ENCODE assay signal across 8 mouse cellular contexts in the genomic region with DNA sequence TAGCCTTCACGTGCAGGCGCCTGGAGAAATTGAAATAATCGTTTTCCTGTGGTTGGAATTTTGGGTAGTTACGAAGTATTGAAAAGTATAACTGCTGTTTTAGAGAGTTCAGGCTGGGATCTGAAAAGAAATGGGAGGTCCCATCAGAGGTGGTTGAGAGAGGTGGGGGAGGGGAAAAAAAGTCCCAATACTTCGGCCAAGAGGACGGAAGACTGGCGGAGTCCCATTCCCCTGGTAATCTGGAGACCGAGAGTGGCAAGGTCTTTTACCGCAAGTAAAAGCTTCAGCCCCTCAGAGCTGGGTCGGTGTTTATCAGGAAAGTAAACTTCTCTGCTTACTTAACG. TPM values are rescaled to one million over a fixed set of nuclear protein-coding genes. Genes with fewer than 3 reads are reported as not detected.
DNase-seq lines count a peak whose midpoint lies in the region; ATAC-seq and TF ChIP-seq lines count a peak whose summit lies in the region.

No protein-coding gene starts in this region.

- peak overlapping the region; percentile 83 for H3K4me2 ChIP-seq in heart, embryonic 16.5 days (ENCODE audit: low read depth, low read length)
- peak overlapping the region; percentile 65 for H3K4me2 ChIP-seq in hindbrain, embryonic 11.5 days (replicated peaks; ENCODE audit: low read depth, low read length)

- H3K36me3 ChIP-seq in heart, embryonic 16.5 days (ENCODE audit: control insufficient read depth, insufficient read depth), result no peaks in the 10 kb centered on the region
- no peaks in the 10 kb centered on the region for H3K36me3 ChIP-seq in hindbrain, embryonic 11.5 days (ENCODE audit: control insufficient read depth, insufficient read depth, low read length)
- no peaks in the 10 kb centered on the region for H3K36me3 ChIP-seq in midbrain, embryonic 10.5 days

- TF ChIP-seq POLR2A in bone marrow macrophage, adult 2 months (IDR thresholded peaks at IDR 0.05; ENCODE audit: borderline replicate concordance, low read depth, low read length), result no peak

- peak overlapping the region; percentile 51 for H3K4me3 ChIP-seq in heart, embryonic 16.5 days (ENCODE audit: low read length)
- peak overlapping the region; percentile 61 for H3K4me3 ChIP-seq in bone marrow macrophage, adult 2 months (ENCODE audit: insufficient read depth, low read length)
- peak overlapping the region; percentile 35 for H3K4me3 ChIP-seq in hindbrain, embryonic 11.5 days (ENCODE audit: low read depth, low read length)
- H3K4me3 ChIP-seq in midbrain, embryonic 10.5 days, result peak overlapping the region; percentile 58

- H3K27me3 ChIP-seq in heart, embryonic 16.5 days (ENCODE audit: control insufficient read depth, insufficient read depth, low read length), result no peaks in the 10 kb centered on the region
- peaks cover 7% of the 10 kb centered on the region; the same call in 1 of the 2 replicates for H3K27me3 ChIP-seq in hindbrain, embryonic 11.5 days (ENCODE audit: control insufficient read depth, insufficient read depth, low read length)
- peaks cover 65% of the 10 kb centered on the region for H3K27me3 ChIP-seq in midbrain, embryonic 10.5 days (ENCODE audit: low read depth, poor library complexity, severe bottlenecking)

- H3K27ac ChIP-seq in heart, embryonic 16.5 days (ENCODE audit: low read length), result no peak overlapping the region
- no peak overlapping the region for H3K27ac ChIP-seq in bone marrow macrophage, adult 2 months (ENCODE audit: insufficient read depth, low read depth, low read length)
- no peak overlapping the region for H3K27ac ChIP-seq in hindbrain, embryonic 11.5 days (ENCODE audit: low read depth, low read length)
- H3K27ac ChIP-seq in midbrain, embryonic 10.5 days (replicated peaks), result no peak overlapping the region

- ATAC-seq in heart, embryonic 16.5 days (replicated peaks; ENCODE audit: extremely low read depth, insufficient read depth, low FRiP score), result no peak
- ATAC-seq in hindbrain, embryonic 11.5 days (ENCODE audit: low FRiP score), result no peak

- peaks cover 17% of the 10 kb centered on the region for H3K4me1 ChIP-seq in heart, embryonic 16.5 days (ENCODE audit: control insufficient read depth, insufficient read depth, low read length)
- H3K4me1 ChIP-seq in bone marrow macrophage, adult 2 months (ENCODE audit: control insufficient read depth, insufficient read depth, low read length), result peaks cover 5% of the 10 kb centered on the region
- H3K4me1 ChIP-seq in hindbrain, embryonic 11.5 days (replicated peaks; ENCODE audit: control insufficient read depth, insufficient read depth, low read length), result no peaks in the 10 kb centered on the region
- H3K4me1 ChIP-seq in midbrain, embryonic 10.5 days, result peaks cover 35% of the 10 kb centered on the region

- peak overlapping the region; percentile 57; the same call in 1 of the 2 replicates for H3K9ac ChIP-seq in heart, embryonic 16.5 days (ENCODE audit: low read length)
- no peak overlapping the region for H3K9ac ChIP-seq in hindbrain, embryonic 11.5 days (ENCODE audit: low read depth, low read length)

- WGBS in heart, embryonic 16.5 days, result 4% methylated on average over 11 of the region's 11 CpGs
- under 1% methylated on average over 11 of the region's 11 CpGs for WGBS in hindbrain, embryonic 11.5 days
- under 1% methylated on average over 11 of the region's 11 CpGs for WGBS in midbrain, embryonic 10.5 days

- DNase-seq in heart, postnatal 4 days, result no peak
- DNase-seq in hindbrain, embryonic 11.5 days (ENCODE audit: low spot score), result no peak
- no peak for DNase-seq in midbrain, embryonic 10.5 days (ENCODE audit: low spot score)
- no peak for DNase-seq in Muller cell, postnatal 12 days (ENCODE audit: inconsistent ontology term)
- DNase-seq in thymus, postnatal 14 days, result no peak
- DNase-seq in frontal cortex, postnatal 14 days (ENCODE audit: low spot score in 2 of 2), result no peak

- TF ChIP-seq CTCF in bone marrow macrophage, adult 2 months (IDR thresholded peaks at IDR 0.05; ENCODE audit: low read depth, low read length), result no peak

- H3K9me3 ChIP-seq in heart, embryonic 16.5 days (replicated peaks; ENCODE audit: control insufficient read depth, low read length), result no peaks in the 10 kb centered on the region
- H3K9me3 ChIP-seq in hindbrain, embryonic 11.5 days (ENCODE audit: control insufficient read depth, low read length), result no peaks in the 10 kb centered on the region
- H3K9me3 ChIP-seq in midbrain, embryonic 10.5 days (replicated peaks), result no peaks in the 10 kb centered on the region

RNA-seq across cellular contexts. Expression of a gene that starts 7.6 kb away (rescaled TPM):
- not detected in 2 replicates for polyA plus RNA-seq in heart, embryonic 16.5 days (2015; fragmentation: Nextera tagmentation; extraction: Ambion mirVana)
- total RNA-seq in heart, postnatal 4 days (2021), result not detected
- polyA plus RNA-seq in bone marrow macrophage, adult 2 months (2012; ENCODE audit: insufficient read depth, insufficient read length, missing spikeins), result not detected in 2 replicates
- not detected in 2 replicates for polyA plus RNA-seq in hindbrain, embryonic 11.5 days (2014; fragmentation: Nextera tagmentation; extraction: Ambion mirVana)
- polyA plus RNA-seq in midbrain, embryonic 10.5 days (2016; fragmentation: Nextera tagmentation; extraction: Ambion mirVana), result not detected in 2 replicates

RNA-seq across cellular contexts. Expression of a gene that starts 24.1 kb away (rescaled TPM):
- 15.4 and 15.5 TPM in 2 replicates for polyA plus RNA-seq in heart, embryonic 16.5 days (2015; fragmentation: Nextera tagmentation; extraction: Ambion mirVana)
- total RNA-seq in heart, postnatal 4 days (2021), result 10 to 100 TPM; 17.0 to 18.5 TPM
- 8.5 and 9.0 TPM in 2 replicates for polyA plus RNA-seq in bone marrow macrophage, adult 2 months (2012; ENCODE audit: insufficient read depth, insufficient read length, missing spikeins)
- 5.0 and 6.2 TPM in 2 replicates for polyA plus RNA-seq in hindbrain, embryonic 11.5 days (2014; fragmentation: Nextera tagmentation; extraction: Ambion mirVana)
- polyA plus RNA-seq in midbrain, embryonic 10.5 days (2016; fragmentation: Nextera tagmentation; extraction: Ambion mirVana), result 7.0 and 8.4 TPM in 2 replicates

RNA-seq across cellular contexts. Expression of a gene that starts 53.5 kb away (rescaled TPM):
- 4.5 and 5.9 TPM in 2 replicates for polyA plus RNA-seq in heart, embryonic 16.5 days (2015; fragmentation: Nextera tagmentation; extraction: Ambion mirVana)
- total RNA-seq in heart, postnatal 4 days (2021), result 1 to 10 TPM; 4.9 TPM
- 21.5 and 21.9 TPM in 2 replicates for polyA plus RNA-seq in bone marrow macrophage, adult 2 months (2012; ENCODE audit: insufficient read depth, insufficient read length, missing spikeins)
- polyA plus RNA-seq in hindbrain, embryonic 11.5 days (2014; fragmentation: Nextera tagmentation; extraction: Ambion mirVana), result 0.60 and 1.1 TPM in 2 replicates
- polyA plus RNA-seq in midbrain, embryonic 10.5 days (2016; fragmentation: Nextera tagmentation; extraction: Ambion mirVana), result 0.62 and 0.67 TPM in 2 replicates
